Mouse (Mus musculus): ENCODE measurements around the gene Fam102a.

- no peak for TF ChIP-seq MAFK (IDR thresholded peaks at IDR 0.05; ENCODE audit: insufficient read depth, low read depth, low read length)
- TF ChIP-seq CHD2 (IDR thresholded peaks at IDR 0.05; ENCODE audit: low read depth, low read length) = no peak
Measured at GRCm38 (mm10) chr2:32502843-32503242, 32.3 kb upstream of the Fam102a start.
